Mouse (Mus musculus) heart, embryonic 12.5 days (tissue): Measurements from ENCODE around the gene Dpm2. TPM values are rescaled to one million over a fixed set of nuclear protein-coding genes. Genes with fewer than 3 reads are reported as not detected.

Experiments
- ATAC-seq: fragments of 200-750 bp; cut with Nextera tagmentation; 2 replicates; pipeline ENCODE4 v1.8.0; 2017; ENCODE audit warnings: moderate TSS enrichment, moderate library complexity; ENCODE audit not compliant: insufficient number of reproducible peaks, low FRiP score
- H3K27ac ChIP-seq: fragments of 300-500 bp; sonication (generic); 2 replicates; pipeline ENCODE4 v1.5.1; 2016; ENCODE audit warnings: mild to moderate bottlenecking, moderate library complexity; ENCODE audit not compliant: poor library complexity, severe bottlenecking
- H3K27me3 ChIP-seq: fragments of 300-500 bp; sonication (generic); replicated peaks from 2 replicates; pipeline ENCODE4 v1.6.1; 2016; ENCODE audit warnings: mild to moderate bottlenecking, moderate library complexity
- H3K36me3 ChIP-seq: fragments of 300-500 bp; sonication (generic); 2 replicates; pipeline ENCODE4 v1.6.1; 2016; ENCODE audit warnings: mild to moderate bottlenecking, moderate library complexity
- H3K4me1 ChIP-seq: fragments of 300-500 bp; sonication (generic); replicated peaks from 2 replicates; pipeline ENCODE4 v1.6.1; 2016; ENCODE audit warnings: mild to moderate bottlenecking
- H3K4me2 ChIP-seq: fragments of 300-500 bp; sonication (generic); 2 replicates; pipeline ENCODE4 v1.6.1; 2016; ENCODE audit warnings: mild to moderate bottlenecking, moderate library complexity
- H3K4me3 ChIP-seq: fragments of 300-500 bp; sonication (generic); 2 replicates; pipeline ENCODE4 v1.5.1; 2016; ENCODE audit warnings: mild to moderate bottlenecking
- H3K9ac ChIP-seq: fragments of 300-500 bp; sonication (generic); 2 replicates; pipeline ENCODE4 v1.6.1; 2016; ENCODE audit warnings: mild to moderate bottlenecking, moderate library complexity
- H3K9me3 ChIP-seq: fragments of 300-500 bp; sonication (generic); replicated peaks from 2 replicates; pipeline ENCODE4 v1.6.1; 2016; ENCODE audit warnings: mild to moderate bottlenecking, moderate library complexity
- WGBS: fragments of 180-500 bp; shearing (Covaris S2); methylation state at CpG from one replicate; pipeline ENCODE4 v1.1.7; 2016; 5-methylcytosine and 5-hydroxymethylcytosine counted together
- polyA plus RNA-seq: library from polyadenylated mRNA; unstranded; fragments of >200 nt; fragmentation: Nextera tagmentation; extraction: Ambion mirVana; gene quantifications from 2 replicates; pipeline ENCODE4 v1.2.1, GENCODE M21; 2016

The Dpm2 gene
- polyA plus RNA-seq, 1 experiment from 2014 or later = 68.0 TPM

DNA sequence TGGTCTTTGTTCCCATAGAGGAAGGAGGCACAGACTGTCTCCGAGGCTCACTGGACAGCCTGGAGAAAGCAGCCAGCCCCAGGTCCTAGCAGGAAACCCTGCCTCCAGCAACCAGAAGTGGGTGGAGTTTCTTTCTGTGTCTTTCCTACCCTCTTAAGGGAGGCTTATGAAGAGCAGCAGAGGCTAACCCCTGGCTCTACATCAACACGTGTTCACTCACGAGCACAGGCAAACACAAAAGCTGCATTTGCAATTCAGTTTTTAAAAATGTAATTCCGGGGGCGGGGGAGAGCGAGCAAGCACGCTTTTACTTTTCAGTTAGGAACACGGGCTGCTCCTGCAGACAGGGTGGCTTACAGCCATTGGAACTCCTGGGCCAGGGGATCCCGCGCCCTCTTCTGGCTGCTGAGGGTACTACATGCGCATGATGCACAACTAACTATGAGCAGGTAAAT is 32.0 kb downstream of the Dpm2 start:
- Histone ChIP-seq H3K36me3 (peaks cover 18% of the 10 kb centered on the region), H3K27me3 (no peaks in the 10 kb centered on the region), H3K4me1 (peaks cover 20% of the 10 kb centered on the region), H3K4me3 (peak overlapping the region; percentile 35), H3K9me3 (no peaks in the 10 kb centered on the region), H3K4me2 (peak overlapping the region; percentile 63), H3K27ac (peak overlapping the region; percentile 36; the same call in 1 of the 2 replicates), H3K9ac (no peak overlapping the region)
- WGBS = under 1% methylated on average over 11 of the region's 11 CpGs
- ATAC-seq = peak; percentile 46; the same call in 1 of the 2 replicates

DNA sequence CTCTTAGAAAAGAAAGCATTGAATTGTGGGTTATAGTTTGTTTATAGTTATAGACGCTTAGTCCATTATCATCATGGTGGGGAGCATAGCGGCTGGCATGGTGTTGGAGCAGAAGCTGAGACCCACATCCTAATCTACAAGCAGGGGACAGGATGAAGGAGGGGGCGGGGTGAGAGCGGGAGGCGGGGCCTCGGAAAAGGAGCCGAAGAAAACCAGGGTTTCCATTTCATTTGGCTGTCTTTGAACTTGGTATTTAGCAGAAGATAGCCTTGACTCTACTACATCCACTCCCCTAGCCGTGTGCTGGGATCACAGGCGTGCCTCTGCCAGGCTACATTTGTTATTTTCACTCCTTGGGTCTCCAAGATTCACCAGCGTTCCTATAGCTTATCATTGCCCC is 34.0 kb downstream of the Dpm2 start:
- Histone ChIP-seq H3K4me1 (peaks cover 40% of the 10 kb centered on the region), H3K4me3 (no peak overlapping the region), H3K36me3 (peaks cover under 1% of the 10 kb centered on the region; the same call in 1 of the 2 replicates)

DNA sequence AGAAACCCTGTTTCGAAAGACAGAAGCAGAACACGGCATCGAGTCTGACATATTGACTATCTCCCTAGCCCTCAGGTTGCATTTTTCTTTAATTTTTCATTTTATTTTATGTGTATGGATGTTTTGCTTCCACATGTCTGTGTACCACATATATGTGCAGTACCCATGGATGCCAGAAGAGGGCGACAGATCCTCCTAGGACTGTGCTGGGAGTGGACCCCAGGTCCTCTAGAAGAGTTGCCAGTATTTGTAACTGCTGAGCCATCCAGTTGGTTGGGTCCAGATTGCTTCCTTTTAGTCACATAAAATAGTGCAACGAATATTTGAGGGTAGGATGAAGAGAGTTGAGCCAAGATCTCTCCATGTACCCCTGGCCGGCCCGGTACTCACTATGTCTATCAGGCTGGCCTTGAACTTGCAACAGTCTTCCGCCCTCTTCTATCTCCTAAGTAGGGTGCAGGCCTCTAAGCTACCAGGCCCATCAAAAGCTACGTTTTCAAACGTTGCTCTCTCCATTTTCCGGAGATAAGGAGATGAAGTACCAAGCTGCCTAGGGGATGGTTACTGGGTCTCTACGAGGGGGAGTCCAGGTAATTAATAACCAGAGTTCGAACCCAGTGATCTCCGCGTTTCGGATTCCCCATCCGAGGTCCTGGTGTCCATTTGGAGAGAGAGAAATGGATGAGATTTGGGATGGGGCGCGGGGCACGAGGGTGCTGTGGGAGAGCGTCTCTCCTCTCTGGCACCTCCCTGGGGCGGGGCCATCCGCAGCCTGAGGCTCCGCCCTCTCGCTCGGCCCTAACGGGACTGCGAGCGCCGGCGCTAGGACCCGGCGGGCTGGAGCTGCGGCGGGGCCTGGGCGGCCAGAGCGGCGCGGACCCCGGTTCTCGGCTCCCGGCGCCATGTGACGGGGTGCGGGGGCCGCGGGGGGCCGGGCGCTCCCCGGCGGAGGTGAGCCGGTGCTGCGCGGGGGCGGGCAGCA is 35.8 kb downstream of the Dpm2 start:
- ATAC-seq = peak; percentile 87
- WGBS = 12% methylated on average over 44 of the region's 55 CpGs
- peak overlapping the region; percentile 90 for H3K27ac ChIP-seq
- H3K4me3 ChIP-seq = peak overlapping the region; percentile 80
- no peaks in the 10 kb centered on the region for H3K36me3 ChIP-seq
- peak overlapping the region; percentile 91 for H3K9ac ChIP-seq
- H3K9me3 ChIP-seq = no peaks in the 10 kb centered on the region
- no peaks in the 10 kb centered on the region for H3K27me3 ChIP-seq
- peaks cover 53% of the 10 kb centered on the region for H3K4me1 ChIP-seq
- peak overlapping the region; percentile 87 for H3K4me2 ChIP-seq

More for the DNA sequence above, 34.0 kb downstream of the Dpm2 start:
- ATAC-seq = no peak
- no peak overlapping the region for H3K4me2 ChIP-seq
- no peaks in the 10 kb centered on the region for H3K27me3 ChIP-seq
- H3K9me3 ChIP-seq = no peaks in the 10 kb centered on the region
- no peak overlapping the region for H3K9ac ChIP-seq
- H3K27ac ChIP-seq = no peak overlapping the region
- WGBS = 33% methylated on average over 10 of the region's 10 CpGs

DNA sequence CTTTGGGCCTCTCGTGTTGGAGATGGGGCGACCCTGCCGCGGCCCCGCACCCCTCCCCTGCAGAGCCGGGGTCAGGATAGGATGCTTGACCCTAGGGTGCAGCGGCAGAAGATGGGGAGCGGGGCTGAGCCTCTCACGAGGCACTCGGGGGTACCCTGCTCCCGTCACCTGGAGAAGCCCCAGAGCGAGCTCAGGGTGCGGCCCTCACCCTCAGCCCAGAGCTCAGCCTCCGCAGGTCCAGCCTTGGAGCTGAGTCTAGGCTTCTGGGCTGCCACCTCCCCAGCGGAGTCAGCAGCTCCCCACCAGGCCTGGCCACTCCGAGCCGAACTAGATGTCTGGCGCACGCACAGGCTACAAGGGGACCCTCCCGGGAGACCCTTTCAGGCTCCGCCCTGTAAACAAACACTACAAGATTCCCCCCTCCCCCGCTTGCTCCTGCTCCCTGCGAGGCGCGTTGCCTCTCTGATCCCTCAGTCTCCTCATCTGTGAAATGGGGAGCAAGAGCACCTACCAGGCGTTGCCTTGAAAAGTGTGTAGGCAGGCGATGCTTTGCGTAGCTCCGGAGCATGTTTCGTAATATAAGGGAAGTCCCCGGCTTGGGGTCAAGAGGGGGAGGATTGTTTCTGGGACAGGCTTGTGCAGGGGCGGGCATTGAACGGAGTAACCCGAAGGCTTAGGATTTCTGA is 36.7 kb downstream of the Dpm2 start:
- Histone ChIP-seq H3K4me2 (peak overlapping the region; percentile 87), H3K36me3 (peaks cover 5% of the 10 kb centered on the region), H3K27me3 (no peaks in the 10 kb centered on the region), H3K9me3 (no peaks in the 10 kb centered on the region), H3K4me1 (peaks cover 47% of the 10 kb centered on the region), H3K27ac (peak overlapping the region; percentile 90), H3K4me3 (peak overlapping the region; percentile 80), H3K9ac (peak overlapping the region; percentile 91)
- 4% methylated on average over 34 of the region's 34 CpGs for WGBS
- ATAC-seq = peak; percentile 49

DNA sequence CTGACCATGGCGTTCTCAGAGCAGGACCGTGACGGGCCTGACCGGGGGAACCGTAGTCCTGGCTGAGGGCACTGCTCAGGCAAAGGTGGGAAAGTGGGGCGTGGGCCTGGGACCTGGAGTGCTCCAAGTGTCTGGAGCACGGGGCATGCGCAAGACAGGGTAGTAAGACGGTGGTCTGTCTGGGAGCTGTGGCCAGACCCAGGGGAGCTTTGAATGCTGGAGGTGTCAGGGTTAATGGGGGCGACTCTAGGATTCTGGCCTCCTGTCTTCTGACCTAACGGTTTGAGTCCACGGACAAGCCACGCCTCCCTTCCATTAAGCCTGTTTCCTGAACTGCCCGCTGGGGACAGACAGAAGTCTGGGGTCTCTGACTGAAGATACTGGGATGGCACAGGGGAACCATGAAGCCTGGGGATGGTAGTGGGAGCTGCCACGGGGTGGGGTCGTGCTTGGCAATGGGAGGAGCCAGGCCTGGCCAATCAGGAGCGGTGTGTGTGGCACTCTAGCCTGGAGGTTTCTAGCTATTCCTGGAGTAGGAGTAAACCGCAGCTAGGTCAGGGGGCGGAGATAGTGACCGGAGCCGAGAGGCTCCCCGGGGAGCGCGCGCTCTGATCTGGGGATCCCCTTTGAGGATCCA is 37.6 kb downstream of the Dpm2 start:
- Histone ChIP-seq H3K9ac (peak overlapping the region; percentile 66), H3K27ac (peak overlapping the region; percentile 90), H3K4me2 (peak overlapping the region; percentile 87), H3K4me1 (peaks cover 44% of the 10 kb centered on the region), H3K9me3 (no peaks in the 10 kb centered on the region), H3K27me3 (no peaks in the 10 kb centered on the region), H3K36me3 (peaks cover 13% of the 10 kb centered on the region), H3K4me3 (peak overlapping the region; percentile 80)
- ATAC-seq = peak; percentile 71
- 4% methylated on average over 25 of the region's 25 CpGs for WGBS

DNA sequence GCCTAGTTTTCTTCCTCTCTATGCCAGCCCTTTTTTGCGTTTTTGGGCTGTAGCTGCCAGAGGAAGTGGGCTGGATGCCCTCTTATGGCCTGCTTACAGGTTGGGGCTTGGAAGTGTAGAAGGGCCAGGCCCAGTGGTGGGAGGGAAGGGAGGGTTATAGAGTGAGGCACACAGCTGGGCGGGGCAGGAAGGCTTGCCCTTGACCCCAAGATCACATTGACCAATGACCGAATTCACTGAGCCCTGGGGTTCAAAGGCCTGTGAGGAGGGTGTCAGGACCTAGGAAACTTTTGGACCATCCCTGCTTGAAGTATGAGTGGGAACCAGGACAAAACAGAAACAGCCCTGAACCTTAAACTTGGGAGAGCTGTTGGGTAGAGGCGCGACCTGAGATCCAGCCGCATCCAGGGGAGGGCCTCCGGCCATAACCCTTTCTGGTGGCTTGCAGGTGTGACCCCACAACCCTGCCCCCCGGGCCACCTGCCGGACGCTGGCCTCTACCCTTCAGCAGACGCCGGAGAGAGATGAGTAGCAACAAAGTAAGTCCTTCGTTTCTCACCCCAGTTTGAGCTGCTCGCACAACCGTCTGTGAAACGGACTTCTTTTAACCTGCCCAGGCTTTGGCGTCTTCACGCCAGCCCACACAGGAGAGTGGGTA is 38.2 kb downstream of the Dpm2 start:
- Histone ChIP-seq H3K9me3 (no peaks in the 10 kb centered on the region), H3K4me3 (peak overlapping the region; percentile 80), H3K27ac (peak overlapping the region; percentile 90), H3K36me3 (peaks cover 17% of the 10 kb centered on the region), H3K27me3 (no peaks in the 10 kb centered on the region), H3K4me2 (peak overlapping the region; percentile 87), H3K9ac (peak overlapping the region; percentile 66), H3K4me1 (peaks cover 44% of the 10 kb centered on the region)
- WGBS = 35% methylated on average over 18 of the region's 18 CpGs
- peak; percentile 54 for ATAC-seq

DNA sequence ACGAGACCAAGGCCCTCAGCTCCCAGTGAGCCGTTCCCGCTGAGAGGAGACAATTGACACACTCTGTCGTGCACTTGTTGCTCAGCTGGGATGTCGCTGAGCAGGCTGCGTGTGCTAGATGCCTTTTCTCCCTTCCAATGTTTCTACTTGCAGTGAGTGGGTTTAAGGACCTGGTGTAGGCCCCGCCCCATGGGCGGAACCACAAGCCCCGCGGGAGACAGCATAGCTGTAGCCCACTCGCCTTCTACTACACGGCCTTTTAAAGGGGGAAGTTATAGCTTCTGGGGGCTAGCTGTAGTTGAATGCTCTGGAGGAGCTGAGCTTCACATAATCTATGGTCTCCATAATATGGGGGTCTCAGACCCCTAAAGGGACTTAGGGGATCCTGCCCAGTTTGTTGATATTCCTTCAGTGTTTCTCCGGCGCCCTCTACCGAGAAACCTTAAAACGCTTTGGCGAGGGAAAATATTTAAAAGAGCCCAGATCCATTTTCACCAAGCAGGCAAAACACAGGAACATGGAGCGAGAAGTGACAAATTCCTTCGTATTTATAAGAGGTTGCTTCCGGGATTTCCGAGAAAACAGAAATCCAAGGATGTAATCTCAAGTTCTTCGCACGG is 40.1 kb downstream of the Dpm2 start:
- peaks cover 32% of the 10 kb centered on the region for H3K36me3 ChIP-seq
- peak overlapping the region; percentile 51 for H3K4me3 ChIP-seq
- ATAC-seq = no peak
- no peaks in the 10 kb centered on the region for H3K9me3 ChIP-seq
- peak overlapping the region; percentile 87 for H3K4me2 ChIP-seq
- H3K9ac ChIP-seq = peak overlapping the region; percentile 70
- peak overlapping the region; percentile 77 for H3K27ac ChIP-seq
- H3K27me3 ChIP-seq = no peaks in the 10 kb centered on the region
- H3K4me1 ChIP-seq = peaks cover 44% of the 10 kb centered on the region
- WGBS = 12% methylated on average over 23 of the region's 23 CpGs

DNA sequence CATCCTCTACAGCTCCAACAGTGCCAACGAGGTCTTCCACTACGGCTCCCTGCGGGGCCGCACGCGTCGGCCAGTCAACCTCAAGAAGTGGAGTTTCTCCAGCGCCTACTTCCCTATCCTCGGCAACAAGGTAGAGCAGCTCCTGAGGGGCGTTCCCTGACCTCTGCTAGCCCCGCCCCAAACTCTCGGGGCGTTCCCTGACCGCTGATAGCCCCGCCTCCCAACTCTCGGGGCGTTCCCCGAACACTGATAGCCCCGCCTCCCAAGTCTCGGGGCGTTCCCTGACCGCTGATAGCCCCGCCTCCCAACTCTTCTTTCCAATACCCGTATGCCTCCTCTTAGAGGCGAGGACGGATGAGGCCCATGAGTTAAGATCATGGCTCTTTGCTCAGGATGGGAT is 41.6 kb downstream of the Dpm2 start:
- Histone ChIP-seq H3K4me1 (peaks cover 44% of the 10 kb centered on the region), H3K27ac (no peak overlapping the region), H3K27me3 (no peaks in the 10 kb centered on the region), H3K4me2 (no peak overlapping the region), H3K9ac (no peak overlapping the region), H3K36me3 (peaks cover 43% of the 10 kb centered on the region), H3K4me3 (no peak overlapping the region), H3K9me3 (no peaks in the 10 kb centered on the region)
- no peak for ATAC-seq
- 62% methylated on average over 26 of the region's 26 CpGs for WGBS

DNA sequence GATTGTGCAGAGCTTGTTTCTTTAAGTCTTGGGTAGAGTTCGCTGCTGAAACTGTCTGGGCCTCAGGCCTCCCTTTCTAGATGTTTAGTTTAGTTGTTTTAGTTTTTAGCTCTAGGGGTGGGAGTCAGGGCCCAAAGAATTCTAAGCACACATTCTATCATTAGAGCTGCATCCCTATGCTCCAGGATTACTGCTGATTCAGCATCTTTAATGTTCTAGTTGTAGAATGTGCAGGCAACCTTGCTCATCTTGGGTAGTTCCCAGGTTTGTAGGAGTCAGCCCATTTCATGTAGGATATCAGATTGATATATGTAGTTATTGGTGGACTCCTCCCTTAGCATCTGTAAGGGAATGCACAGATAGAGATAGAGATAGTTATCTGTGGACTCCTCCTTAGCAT is 46.5 kb downstream of the Dpm2 start:
- peaks cover 3% of the 10 kb centered on the region; the same call in 1 of the 2 replicates for H3K9me3 ChIP-seq
- peaks cover 62% of the 10 kb centered on the region for H3K36me3 ChIP-seq
- ATAC-seq = no peak
- no peaks in the 10 kb centered on the region for H3K27me3 ChIP-seq
- peaks cover 39% of the 10 kb centered on the region for H3K4me1 ChIP-seq
- no peak overlapping the region for H3K9ac ChIP-seq
- WGBS = 95% methylated on average over 1 of the region's 1 CpGs
- H3K4me3 ChIP-seq = no peak overlapping the region
- H3K27ac ChIP-seq = no peak overlapping the region
- no peak overlapping the region for H3K4me2 ChIP-seq

DNA sequence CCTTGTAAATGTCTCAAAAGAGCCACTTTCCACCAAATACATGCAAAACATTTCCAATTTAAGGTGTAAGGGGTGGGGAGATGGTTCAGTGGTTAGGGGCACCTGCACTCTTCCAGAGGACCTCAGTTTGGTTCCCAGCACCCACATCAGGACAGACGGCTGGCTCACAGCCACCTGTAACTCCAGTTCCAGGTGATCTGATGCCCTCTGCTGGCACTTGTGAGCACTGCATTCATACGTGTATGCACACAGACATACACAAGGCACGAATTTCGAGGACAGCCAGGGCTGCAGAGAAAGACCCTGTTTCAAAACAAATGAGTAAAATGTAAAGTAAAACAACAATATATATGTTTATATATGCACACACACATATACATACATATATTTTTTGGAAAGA is 46.9 kb downstream of the Dpm2 start:
- Histone ChIP-seq H3K27ac (no peak overlapping the region), H3K4me2 (no peak overlapping the region), H3K36me3 (peaks cover 57% of the 10 kb centered on the region), H3K4me3 (no peak overlapping the region), H3K27me3 (no peaks in the 10 kb centered on the region), H3K9me3 (peaks cover 3% of the 10 kb centered on the region; the same call in 1 of the 2 replicates), H3K9ac (no peak overlapping the region), H3K4me1 (peaks cover 44% of the 10 kb centered on the region)
- no peak for ATAC-seq
- 93% methylated on average over 4 of the region's 4 CpGs for WGBS
